Mouse (Mus musculus): ENCODE measurements around the gene Ctsg. TPM values are rescaled to one million over a fixed set of nuclear protein-coding genes. Genes with fewer than 3 reads are reported as not detected.
"Not testable (repeated sequence)": the region's sequence is repeated elsewhere in the genome, so short reads cannot be mapped to it uniquely, and the experiment has no call there.

Ctsg gene
- total RNA-seq (2017) = 0.43 TPM in 1 of 3 replicates, not detected in the others

DNA sequence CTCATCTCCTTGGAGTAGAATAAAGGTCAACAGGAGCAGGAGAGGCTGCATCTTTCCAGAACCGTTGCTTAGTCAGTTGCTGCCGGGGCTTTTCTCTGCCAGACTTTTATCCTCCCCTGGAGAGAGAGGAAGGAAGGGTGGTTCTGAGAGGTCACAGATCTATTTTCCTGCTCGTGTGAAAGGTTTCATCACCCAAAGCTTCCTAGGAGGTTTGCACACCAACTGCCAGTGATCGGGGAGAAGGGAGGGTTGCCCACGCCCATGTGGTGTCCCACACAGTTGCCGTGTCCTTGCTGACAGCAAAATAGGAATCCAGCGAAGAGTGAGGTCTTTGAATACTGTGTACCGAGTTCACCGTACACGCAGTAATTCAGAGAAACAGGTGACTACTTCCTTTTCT, at the start of gene Ctsg:
Gene Ctsg (minus strand): TSS at position 189 of the 400 bp plus-strand sequence.
- ATAC-seq (replicated peaks; ENCODE audit: insufficient number of reproducible peaks, low FRiP score, low TSS enrichment, poor library complexity, severe bottlenecking) = no peak

DNA sequence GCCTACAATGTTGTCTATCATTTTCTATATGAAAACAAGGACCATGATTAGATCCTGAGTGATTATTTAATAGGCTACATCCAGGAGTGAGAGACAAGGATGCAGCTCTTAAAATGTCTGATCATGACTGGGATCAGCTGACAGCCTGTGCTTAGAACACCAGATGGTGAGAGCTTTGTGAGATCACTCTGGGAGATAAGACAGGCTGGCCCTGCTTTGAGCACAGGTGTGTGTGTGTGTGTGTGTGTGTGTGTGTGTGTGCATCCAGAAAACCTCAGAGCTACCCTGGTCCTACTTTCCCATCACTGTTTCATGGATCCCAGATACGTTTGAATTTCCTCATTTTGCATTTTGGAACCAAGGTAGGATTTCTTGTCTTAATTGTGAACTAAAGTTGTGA, 31.3 kb upstream of the Ctsg start:
- ATAC-seq (replicated peaks; ENCODE audit: insufficient number of reproducible peaks, low FRiP score, low TSS enrichment, poor library complexity, severe bottlenecking) = not testable (repeated sequence)

DNA sequence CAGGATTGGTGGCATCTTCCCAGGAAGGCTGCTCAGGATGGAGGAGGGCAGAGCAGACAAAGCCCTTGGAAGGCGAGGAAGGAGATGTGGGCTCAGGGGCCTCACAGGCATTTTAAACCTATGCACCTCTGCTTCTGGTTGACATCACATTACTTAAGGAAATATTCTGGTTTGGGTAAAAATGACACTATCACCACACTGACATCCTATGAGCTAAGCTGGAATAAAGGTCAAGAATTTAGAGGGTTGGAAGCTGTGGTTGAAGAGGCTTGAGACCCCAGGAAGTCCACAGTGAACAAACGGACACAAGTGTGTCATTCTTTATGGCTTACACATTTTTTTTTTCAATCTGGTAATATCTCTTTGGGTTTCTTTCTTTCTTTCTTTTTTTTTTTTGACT, 30.1 kb upstream of the Ctsg start, which contains the start of gene Gzmd:
Gene Gzmd (minus strand): TSS at position 101 of the 400 bp plus-strand sequence.
- ATAC-seq (replicated peaks; ENCODE audit: insufficient number of reproducible peaks, low FRiP score, low TSS enrichment, poor library complexity, severe bottlenecking) = not testable (repeated sequence)

DNA sequence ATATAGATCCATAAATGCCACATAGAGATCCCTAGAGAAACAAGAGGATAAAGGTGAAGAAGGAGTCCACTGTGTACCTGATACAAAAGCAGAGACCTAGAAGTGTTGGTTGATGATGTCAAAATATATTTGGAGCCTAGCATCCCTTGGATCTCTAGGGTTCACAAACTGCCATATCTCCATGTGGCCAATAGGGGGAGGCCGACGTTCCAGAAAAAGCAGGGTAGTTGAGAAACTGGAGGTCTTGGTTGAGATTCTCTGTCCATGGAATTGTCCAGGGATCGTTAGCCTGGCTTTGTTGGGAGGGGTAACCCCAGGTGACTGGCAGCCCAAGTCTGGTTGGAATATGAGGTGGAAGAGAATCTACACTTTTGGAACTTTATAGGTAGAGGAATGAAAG, 26.0 kb upstream of the Ctsg start:
- ATAC-seq (replicated peaks; ENCODE audit: insufficient number of reproducible peaks, low FRiP score, low TSS enrichment, poor library complexity, severe bottlenecking) = no peak

DNA sequence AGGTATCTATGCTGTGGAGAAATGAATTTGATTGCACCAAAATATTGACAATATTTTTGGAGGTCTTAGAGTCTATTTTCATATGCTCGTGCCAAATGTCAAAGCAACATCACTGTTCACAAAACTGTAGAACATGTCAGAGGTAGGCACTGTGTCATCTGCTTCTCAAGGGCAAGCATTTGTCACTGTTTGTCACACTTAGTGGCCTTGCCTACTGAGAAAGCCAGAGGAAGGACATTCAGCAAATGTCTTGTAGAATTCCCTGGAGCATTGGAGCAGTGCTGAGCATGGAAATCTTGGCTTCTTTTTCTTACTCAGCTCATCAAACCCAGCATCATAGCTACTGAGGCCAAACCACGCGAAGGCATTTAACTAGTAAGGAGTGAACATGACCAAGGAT, 21.1 kb upstream of the Ctsg start:
- ATAC-seq (replicated peaks; ENCODE audit: insufficient number of reproducible peaks, low FRiP score, low TSS enrichment, poor library complexity, severe bottlenecking) = no peak

DNA sequence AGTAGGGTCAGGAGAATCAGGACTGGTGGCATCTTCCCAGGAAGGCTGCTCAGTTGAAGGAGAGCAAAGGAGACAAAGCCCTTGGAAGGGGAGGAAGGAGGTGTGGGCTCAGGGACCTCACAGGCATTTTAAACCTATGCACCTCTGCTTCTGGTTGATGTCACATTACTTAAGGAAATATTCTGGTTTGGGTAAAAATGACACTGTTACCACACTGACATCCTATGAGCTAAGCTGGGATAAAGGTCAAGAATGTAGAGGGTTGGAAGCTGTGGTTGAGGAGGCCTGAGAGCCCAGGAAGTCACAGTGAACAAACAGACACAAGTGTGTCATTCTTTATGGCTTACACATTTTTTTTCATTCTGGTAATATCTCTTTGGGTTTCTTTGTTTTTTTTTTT, 18.2 kb upstream of the Ctsg start, which contains the start of gene Gzme:
Gene Gzme (minus strand): TSS at position 101 of the 400 bp plus-strand sequence.
- no peak for ATAC-seq (replicated peaks; ENCODE audit: insufficient number of reproducible peaks, low FRiP score, low TSS enrichment, poor library complexity, severe bottlenecking)

DNA sequence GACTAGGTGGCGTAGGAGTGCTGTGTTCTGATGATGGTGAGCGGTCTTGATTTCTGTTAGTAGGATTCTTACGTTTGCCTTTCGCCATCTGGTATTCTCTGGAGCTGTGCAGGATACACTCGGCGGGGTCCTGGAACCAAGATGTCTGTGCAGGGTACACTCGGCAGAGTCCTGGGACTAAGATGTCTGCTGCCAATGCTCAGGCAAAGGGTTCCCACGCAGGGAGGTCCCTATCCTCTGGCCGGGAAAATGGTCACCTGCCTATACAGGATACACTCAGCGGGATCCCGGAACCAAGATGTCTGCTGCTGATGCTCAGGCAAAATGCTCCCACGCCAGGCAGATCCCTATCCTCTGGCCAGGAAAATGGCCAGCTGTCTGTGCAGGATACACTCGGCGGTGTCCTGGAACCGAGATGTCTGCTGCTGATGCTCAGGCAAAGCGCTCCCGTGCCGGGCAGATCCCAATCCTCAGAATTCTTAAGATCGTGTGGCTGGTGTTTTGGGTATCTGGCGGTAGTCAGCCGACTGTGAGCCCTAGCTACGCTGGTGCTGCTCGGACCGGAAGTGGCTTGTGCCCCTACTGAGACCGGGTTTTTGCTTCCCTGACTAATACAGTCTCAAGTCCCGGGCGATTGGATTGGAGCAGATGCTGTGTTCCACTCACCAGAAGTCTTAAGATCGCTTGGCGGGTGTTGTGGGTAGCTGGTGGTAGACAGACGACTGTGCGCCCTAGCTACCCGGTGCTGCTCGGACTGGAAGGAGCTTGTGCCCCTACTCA, 13.3 kb upstream of the Ctsg start:
- ATAC-seq (replicated peaks; ENCODE audit: insufficient number of reproducible peaks, low FRiP score, low TSS enrichment, poor library complexity, severe bottlenecking) = not testable (repeated sequence)

DNA sequence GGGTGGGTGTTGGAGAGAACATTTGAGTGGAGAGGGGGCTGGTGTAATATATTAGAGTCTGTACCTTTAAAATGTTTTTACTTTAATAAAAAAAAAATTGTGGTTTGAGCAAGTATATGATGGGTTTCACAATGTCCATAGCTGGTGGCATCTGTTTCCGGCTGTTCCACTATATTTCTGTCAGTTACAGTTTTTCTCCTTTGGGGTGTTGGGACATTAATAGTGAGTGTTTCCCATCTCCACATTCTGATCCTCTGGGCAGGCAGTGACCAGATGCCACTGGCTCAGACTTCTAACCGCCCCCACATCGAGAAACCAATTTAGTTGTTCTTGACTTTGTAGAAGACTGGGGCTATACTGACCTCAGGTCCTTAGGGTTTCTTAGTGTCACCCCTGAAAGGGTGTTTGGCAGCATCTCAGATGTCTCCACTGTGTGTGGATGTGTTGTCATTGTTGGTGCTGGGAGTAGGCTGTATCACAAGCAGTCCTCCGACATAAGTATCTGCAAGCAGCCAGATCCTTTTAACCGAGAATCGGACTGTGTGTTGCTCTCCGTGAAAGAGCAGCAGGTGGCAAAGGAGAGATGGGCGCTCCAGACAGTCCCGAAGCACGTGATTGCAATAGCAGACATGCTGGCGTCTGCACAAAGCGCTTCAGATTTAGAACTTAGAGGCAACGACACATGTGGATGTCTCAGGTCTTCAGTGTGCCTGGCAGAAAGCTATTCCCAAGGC, 3.2 kb upstream of the Ctsg start:
- no peak for ATAC-seq (replicated peaks; ENCODE audit: insufficient number of reproducible peaks, low FRiP score, low TSS enrichment, poor library complexity, severe bottlenecking)

DNA sequence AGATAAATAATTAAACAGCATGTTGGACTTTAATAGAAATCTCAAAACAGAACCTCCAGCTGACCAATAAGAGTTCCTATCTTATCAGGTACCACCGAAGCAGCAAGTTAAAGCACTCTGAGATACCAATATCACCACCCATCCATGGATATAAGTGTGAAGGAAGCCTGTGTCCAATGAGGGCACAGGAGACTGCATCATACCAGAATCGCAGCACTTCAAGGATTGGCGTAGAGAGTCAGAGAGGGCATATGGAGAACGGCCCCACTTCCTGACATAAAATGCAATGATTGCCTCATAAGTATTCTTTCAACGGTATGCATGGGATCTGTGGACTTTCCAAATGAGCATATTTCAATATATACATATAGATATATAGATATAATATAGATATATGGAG, 2.6 kb upstream of the Ctsg start:
- no peak for ATAC-seq (replicated peaks; ENCODE audit: insufficient number of reproducible peaks, low FRiP score, low TSS enrichment, poor library complexity, severe bottlenecking)

DNA sequence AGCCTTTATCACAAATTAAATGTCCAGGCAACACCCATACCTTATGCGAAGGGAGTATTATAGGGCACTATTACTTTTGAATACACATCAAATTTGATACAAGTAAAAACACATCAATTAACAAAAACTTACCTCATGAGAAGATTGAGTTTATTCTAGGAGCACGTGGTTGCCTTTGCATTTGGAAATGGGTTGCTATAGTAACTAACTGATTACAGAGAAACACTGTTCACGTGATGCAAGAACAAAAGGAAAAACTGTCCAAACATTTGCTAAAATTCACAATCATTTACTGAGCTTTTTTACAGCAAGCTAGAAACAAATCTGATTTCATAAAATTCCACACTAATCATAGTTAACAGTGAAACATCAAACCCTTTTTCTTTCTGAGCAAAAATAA, 1.1 kb upstream of the Ctsg start:
- ATAC-seq (replicated peaks; ENCODE audit: insufficient number of reproducible peaks, low FRiP score, low TSS enrichment, poor library complexity, severe bottlenecking) = no peak

DNA sequence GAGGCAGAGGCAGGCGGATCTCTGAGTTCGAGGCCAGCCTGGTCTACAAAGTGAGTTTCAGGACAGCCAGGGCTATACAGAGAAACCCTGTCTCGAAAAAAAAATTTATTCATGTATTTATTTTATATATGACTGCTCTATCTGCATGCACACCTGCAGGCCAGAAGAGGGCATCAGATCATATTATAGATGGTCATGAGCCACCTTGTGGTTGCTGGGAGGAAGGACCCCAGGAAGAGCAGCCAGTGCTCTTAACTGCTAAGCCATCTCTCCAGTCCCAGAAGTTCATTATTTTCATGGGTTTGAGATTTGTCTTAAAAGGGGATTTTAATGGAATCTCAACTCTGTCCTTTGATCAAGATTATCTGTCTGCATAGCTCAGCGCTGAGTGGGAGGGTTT, 3.4 kb downstream of the Ctsg start:
- no peak for ATAC-seq (replicated peaks; ENCODE audit: insufficient number of reproducible peaks, low FRiP score, low TSS enrichment, poor library complexity, severe bottlenecking)

DNA sequence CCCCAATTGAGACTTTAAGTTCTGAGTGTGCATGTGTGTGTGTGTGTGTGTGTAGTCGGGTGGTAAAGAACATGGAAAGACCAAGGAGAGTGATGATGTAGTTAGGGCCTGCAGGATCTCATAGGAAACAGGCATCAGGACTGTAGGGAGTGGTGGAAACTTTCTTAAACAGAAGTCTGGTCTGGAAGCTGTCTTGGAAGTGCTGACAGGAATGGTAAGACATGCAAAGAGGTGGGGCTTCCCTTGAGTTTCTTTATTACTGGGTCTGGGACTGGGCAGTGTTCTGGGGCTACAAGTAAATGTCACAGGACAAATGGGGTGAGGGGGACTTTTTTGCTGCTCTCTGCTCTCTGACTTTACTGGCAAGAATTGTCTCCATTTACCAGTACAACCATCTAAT, 4.8 kb downstream of the Ctsg start:
- no peak for ATAC-seq (replicated peaks; ENCODE audit: insufficient number of reproducible peaks, low FRiP score, low TSS enrichment, poor library complexity, severe bottlenecking)

DNA sequence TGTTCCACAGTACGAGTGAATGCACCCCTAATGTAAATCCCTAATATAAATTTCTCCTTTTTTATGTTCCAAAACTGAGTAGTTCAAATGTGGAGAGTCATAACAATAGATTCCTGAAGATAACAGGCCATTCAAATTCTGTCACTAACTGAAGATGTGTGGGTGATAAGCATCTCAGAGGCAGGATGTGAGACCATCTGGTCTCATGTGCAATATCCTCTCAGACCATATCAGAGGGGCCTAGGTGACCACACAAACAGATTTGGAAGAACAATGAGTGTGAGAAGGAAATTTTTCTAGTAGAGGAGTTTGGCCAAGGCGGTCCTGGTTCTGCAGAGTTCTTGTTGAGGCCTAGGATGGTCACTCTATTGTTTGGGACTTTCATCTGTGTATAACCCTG, 9.0 kb downstream of the Ctsg start:
- no peak for ATAC-seq (replicated peaks; ENCODE audit: insufficient number of reproducible peaks, low FRiP score, low TSS enrichment, poor library complexity, severe bottlenecking)

DNA sequence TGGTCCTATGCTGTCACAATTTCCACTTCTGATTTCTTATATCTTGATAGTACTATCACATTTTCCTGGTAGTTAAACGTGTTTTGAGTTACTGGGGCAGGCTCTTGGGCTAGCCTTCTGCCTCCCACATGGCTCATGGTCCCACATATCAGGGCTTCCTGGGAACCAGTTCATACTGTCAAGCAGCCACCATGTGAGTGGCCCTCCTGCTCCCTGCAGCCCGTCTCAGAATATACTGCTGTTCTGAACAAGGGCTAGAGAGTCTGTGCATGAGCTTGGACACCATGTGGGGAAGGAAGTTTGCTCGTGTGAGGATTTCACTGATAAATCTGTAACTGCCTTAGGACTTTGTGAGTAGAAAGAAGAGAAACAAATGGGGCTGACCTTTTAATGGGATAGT, 15.7 kb downstream of the Ctsg start:
- ATAC-seq (replicated peaks; ENCODE audit: insufficient number of reproducible peaks, low FRiP score, low TSS enrichment, poor library complexity, severe bottlenecking) = no peak

DNA sequence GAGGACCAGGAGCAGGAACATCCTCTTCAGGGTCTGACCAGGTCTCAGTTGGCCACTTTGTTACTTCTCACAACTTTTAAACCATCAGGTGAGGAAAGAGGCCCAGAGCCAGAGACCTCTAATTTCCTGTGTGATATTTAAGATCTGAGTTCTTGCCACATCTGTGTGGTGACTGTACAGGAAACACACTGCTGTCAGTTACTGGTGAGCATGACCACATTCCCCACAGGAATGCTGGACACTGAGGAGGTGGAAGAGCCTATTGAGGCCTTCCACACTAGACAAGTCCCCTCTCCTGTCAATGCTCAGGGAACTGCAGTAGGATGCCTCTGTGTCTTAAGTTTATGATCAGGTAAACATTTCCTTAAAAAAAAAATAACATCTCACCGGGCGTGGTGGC, 17.2 kb downstream of the Ctsg start, which contains the start of gene Mcpt8:
Gene Mcpt8 (minus strand): TSS at position 107 of the 400 bp plus-strand sequence.
- ATAC-seq (replicated peaks; ENCODE audit: insufficient number of reproducible peaks, low FRiP score, low TSS enrichment, poor library complexity, severe bottlenecking) = no peak

DNA sequence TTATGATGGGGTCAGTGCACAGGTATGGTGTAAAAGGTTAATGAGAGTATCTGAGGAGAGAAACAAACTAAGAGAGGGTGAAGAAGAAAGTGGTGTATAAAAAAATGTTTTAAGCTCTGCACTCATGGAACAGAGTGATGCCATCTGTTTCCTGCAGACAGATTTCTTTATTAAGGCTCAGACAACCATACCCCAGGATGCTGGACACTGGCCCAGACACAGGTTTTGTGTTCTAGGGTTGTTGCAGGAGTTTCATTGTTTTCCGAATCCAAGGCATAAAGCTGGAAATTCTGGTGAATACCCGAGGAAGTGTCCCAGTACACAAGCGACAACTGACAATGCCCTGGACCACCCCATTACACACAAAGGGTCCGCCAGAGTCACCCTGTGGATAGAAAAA, 20.4 kb downstream of the Ctsg start:
- no peak for ATAC-seq (replicated peaks; ENCODE audit: insufficient number of reproducible peaks, low FRiP score, low TSS enrichment, poor library complexity, severe bottlenecking)

DNA sequence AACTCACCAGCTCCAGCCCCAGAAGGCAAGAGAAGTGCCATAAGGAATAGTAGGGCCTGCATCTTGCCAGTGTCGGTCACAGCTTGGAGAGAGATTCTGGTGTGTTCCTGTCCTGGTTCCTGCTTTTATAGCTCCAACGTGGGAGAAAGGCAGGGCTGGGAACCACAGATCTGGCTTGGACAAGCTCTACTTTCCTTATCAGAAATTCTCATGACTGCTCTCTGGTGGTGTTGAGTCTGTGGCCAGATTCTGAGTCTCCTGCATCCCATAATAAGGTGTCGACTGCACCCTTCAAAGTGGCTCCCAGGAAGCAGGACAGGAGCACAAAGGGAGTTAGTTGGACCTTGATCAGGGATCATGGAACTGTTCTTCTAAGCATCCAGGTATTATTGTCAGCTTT, 40.2 kb downstream of the Ctsg start, which contains the start of gene Mcpt4:
Gene Mcpt4 (minus strand): TSS at position 101 of the 400 bp plus-strand sequence.
- not testable (repeated sequence) for ATAC-seq (replicated peaks; ENCODE audit: insufficient number of reproducible peaks, low FRiP score, low TSS enrichment, poor library complexity, severe bottlenecking)

DNA sequence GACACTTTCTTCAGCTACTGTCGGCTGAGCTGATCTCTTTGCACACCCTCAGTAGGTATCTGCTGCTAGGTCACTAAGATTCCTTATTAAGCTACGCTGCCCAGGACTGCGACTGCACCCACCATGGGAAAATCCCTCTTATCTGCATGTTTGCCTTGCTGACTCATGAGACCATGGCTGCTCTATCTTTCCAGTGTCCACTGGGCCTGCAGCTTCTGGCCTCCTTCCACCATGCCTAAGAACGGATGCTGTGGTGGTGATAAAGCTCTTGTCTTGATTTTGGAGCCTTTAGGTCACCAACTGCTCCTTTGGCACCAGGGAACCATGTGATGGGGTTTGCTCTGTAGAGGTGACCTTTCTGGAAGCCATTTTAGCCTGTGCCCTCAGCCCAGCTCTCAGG, 44.7 kb downstream of the Ctsg start:
- ATAC-seq (replicated peaks; ENCODE audit: insufficient number of reproducible peaks, low FRiP score, low TSS enrichment, poor library complexity, severe bottlenecking) = no peak

DNA sequence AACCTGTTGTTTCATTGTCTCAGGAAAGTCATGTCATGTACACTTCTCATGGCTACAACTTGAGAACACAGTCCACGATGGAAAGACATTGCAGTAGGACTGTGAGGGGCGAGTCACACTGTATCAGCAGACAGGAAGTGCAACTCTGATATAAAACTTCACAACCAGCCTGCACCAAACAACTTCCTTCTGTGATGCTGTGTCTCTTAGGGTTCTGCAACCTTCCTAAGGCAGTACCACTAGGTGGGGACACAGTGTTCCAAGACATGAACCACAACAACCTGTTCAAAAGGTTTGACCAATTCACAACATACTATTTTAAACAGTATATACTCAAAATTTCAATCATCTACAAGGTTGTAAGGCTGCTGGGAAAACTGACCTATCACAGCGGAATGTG, 47.0 kb downstream of the Ctsg start:
- no peak for ATAC-seq (replicated peaks; ENCODE audit: insufficient number of reproducible peaks, low FRiP score, low TSS enrichment, poor library complexity, severe bottlenecking)
